Mouse (Mus musculus): ENCODE data around the gene Klhl29.

Gene Klhl29

DNA sequence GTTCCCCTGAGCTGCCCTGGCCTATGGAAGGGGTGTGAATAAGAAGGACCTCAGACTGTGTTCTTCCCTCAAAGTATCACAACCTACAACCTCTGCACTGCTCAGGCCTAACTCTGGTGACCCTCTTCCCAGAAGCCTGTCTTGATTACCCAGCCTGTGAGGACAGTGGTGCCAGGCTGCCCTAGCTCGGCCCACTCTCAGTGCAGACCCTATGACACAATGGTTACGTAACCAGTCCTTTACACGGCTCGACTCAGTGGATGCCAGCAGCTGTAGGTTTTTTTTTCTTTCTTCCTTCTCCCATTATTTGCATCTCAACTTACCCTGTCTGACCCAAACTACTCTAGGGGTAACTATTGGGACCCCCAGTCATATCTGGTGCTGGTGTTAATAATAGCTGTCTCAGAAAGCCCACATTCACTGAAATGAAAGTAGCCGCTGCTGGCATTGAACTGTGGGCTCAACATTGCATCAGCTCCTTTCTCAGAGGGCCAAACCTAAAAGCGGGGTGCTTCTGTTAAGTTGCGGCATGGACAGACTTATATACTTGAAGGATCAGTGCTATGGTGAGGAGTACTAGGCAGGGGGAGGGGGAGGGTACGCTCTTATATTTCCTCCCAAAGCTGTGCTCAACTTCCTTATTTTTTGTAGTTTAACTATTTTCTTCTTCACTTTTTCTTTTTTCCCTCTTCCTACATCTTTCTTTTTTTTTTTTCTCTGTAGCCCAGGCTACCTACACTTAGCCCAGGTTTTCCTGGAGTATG is 152.9 kb downstream of the Klhl29 start:
- no peak for DNase-seq (ENCODE audit: low read depth, low spot score)

DNA sequence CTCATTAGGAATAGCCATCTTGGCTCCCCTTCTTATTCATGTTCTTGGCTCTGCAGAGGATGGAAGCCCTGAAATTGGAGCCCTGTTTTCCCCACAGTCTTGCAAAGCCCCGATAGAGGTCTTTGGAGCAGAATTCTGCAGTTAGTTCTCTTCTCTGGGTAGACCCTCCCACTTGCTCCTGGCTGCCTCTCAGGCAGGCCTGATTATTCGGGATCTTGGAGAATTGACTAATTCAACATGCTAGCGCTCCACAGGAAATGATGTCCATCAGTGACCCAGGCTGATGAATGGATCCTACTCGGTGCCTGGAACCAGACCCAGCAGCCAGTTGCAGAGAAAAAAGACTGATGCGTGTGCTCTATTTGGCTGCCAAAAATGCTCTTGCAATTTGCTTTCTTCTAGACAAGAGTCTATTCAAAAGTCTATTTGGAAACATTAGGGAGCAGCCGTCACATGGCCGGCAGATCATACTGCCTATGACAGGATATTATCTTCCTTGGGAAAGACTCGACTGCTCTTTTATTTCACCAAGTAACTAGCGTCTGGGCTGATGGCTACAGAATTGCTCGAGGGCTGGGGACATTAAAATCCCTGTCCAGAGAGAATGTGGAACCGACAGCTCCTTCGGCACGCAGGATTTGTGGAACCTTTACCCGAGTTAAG is 155.4 kb downstream of the Klhl29 start:
- DNase-seq (ENCODE audit: low read depth, low spot score), result no peak

DNA sequence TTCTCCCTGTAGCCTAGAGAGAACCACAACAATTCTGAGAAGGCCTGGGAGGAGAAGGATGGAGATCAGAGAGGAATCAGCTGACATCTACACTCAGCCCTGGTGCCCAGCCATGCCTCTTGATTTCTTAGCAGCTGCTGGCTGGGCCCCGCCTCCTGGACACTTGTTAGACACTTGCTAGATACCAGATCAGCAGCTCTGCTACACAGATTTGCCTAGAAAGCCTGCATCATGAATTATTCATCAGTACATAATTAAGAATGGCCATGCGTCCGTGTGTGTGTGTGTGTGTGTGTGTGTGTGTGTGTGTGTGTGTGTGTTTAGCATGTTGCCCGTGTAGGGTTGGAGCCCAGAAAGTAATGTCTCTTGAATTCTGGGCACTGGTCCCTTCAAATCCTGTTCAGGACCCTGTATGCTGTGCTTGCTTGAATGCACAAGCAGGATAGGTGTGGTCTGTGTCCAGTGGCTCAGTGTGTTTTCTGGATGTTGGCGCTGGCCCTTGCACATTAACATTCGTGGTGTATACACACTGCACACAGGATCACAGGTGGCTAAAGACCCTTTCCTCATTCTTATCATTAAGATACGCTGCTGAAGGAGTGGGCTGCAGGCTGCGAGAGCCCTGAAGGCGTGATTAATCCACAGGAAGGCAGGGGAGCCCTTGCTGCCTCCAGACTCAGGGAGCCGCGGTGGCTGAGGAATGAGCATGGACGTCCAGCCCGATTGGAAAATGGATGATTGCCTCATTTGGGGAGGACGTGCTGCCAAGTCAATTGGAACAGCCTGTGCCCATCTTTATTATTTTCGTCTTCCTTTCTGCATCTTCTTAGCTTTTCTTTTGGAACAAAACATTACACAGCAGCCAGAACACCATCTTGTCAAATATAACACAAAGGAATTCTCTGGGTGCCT is 159.4 kb downstream of the Klhl29 start:
- DNase-seq (ENCODE audit: low read depth, low spot score), result no peak

DNA sequence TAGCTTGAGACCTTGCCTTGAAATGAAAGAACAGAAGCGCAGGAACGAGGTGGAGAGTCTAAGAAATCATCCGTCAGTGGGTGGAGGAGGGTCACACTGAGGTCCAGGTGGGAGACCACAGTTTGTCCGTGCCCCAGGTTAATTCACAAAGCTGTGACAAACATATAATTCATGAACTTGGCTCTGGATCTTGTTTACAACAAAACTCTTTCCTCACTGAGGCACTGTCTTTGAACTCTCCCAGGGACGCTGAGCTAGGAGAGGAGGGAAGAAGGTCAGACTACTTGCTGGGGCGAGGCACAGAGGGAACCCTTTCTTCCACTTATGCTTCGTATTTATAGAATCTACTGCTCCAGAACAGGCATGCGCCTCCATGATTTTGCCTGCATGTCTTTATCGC is 161.2 kb downstream of the Klhl29 start:
- DNase-seq (ENCODE audit: low read depth, low spot score), result no peak

DNA sequence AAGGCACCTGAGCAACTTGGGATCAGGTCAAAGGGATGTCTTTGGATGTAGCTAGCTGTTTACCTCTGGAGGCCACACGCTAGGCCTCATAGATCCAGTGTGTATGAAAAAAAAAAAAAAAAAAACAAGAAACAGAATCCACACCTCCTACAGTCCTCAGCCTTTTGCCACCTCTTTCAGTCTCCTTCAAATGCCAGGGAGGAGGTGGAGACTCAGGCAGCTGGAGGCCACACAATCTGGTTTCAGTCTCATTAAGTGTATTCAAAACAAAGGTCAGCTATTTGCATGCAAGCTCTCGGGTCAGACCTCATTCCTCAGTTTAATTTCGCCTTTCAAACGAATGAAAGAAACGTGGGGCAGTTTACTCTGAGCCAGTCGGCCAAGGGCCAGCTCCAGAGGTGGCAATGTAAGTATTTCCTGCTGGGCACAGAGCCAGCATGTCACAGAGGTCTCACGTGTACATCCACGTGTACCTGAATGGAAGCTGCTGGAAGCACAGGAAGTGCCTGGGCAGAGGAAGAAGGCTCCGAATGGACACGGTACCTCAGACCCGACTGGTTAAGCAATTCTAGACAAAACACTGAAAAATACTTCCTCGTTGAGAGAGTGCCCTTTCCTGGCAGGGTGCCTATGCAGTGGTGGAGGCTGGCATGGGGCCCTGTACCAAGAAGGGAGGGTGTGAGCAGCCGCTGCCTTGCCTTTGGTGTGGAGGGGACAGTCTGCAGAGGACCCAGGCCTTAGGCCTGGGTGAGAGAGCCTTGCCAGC is 162.0 kb downstream of the Klhl29 start:
- no peak for DNase-seq (ENCODE audit: low read depth, low spot score)

DNA sequence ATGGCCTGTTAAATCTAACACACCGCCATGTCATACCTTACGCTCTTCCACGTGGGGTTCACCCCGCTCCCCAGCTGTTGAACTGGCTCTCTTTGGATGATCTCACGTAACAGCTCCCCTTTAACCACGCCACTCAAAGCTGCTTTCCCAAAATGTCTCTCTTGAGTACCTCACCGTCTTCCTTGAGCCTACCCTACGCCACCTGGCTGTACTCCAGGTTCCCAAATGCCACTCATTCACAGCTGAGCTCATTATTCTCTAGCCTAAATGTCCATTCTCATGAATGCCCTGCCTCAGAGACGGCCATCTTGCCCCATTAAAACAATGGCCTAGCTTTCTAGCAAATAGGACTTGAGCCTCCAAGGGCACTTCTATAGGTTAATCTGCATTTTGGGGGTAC is 163.6 kb downstream of the Klhl29 start:
- no peak for DNase-seq (ENCODE audit: low read depth, low spot score)

DNA sequence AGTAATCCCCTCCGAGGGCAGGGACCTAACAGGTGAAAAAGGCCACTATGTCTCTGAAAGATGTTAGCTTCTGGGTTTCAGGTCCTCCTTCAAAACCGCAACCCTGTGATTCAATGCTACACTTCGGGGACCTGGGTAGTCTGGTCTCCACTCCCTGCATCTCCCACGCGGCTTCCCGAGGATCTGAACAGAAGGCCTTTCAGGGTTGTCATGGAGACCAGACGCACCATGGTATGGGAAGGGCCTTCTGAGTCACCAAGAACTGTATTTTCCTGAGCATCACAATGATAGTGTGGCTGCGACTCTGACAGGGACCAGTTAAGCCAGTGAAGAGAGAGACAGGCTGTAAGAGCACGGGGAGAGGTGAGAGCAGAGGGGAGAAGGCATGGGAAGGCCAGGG is 164.7 kb downstream of the Klhl29 start:
- no peak for DNase-seq (ENCODE audit: low read depth, low spot score)

DNA sequence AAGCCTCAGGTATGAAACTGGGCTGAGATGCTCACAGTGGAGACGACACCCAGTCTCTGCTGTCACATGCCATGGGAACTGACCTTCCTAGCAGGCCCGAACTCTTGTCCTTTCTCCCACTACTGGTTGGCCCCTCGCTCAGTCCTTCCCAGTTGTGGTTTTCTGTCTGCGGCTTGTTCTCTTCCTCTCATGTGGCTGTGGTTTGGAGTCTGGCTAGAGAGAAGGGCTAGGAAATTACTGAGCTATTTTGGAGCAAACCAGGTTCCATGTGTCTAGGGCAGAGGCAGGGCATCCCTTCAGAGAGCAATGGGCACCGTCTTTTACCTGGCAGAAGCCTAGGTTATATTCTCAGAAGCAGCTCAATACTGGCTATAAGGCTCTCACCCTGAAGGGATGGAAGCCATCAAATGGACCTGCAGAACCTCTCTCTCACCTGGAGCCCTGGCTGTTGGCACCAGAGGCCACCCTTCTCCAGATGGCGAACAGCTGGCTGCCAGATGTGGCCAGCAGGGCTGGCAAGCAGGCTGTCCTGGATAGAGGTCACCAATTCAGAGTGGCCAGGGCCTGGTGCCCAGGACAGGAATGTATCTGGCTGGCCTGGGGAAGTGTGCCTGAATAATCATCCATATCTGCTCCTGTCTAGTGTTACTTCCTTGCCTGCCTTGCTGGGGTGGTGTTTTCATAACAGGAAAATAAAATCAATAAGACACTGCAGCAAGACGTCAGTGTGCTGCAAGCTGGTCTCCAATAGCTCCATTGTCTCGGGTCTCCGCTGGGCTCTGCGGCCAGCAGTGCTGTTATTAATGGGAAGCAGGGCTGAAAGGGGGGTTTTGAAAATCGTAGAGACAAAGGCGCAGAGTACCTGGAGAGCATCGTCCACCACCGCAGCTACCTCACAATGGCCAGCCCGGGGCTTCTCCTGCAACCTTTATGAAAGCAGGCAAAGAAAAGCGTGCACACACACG is 167.3 kb downstream of the Klhl29 start:
- DNase-seq (ENCODE audit: low read depth, low spot score), result no peak

DNA sequence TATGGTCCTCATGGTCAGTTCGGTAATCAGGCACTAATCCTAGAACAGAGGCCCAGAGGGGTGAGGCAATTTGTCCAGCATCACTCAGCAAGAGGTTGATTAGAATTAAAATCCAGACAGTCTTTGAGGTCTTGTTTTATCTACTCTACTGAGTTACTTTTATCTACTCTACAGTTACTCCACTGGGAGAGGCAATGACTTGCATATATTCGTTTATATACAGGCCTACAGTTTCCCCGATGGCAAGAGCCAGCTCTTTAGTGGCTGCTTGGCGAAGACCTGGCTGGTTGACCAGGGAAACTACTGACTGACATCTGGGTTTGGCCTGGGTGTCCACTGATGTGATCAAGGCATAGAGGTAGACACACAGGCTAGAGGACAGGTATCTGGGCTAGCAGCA is 168.3 kb downstream of the Klhl29 start:
- DNase-seq (ENCODE audit: low read depth, low spot score), result no peak

DNA sequence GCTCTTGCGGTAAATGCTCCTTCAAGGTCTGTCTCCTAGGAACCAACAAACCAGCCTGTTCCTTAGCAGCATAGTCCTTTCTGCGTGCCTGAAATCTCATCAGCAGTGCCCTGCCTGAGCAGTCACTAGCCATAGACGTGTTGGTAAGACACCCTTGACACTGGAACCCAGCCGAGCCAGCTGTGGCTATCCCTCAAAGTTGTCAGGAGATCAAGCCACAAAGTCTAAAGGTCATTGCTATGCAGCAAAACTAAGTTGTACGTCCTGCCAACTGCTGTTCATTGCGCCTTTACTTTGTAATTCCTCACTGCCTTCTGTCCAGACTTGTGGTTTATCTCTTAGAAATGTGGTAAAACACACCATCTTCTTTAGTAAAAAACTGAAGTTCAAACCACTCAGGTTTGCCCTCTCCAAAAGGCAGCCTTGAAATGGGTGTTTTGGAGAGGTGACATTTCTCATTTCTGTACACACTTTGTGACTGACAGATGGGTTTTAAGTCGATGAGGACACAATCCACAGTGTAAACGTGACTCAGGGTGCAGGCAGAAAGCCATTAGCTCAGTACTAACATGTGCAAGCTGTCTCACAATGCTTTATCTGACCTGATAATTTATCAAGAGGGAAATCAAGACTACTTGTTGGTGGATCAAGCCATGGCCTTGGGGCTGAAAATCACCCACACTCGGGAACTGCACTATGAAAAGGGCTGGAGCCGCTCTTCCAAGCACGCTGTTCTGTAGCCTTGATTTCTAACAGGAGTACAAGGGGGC is 171.2 kb downstream of the Klhl29 start:
- DNase-seq (ENCODE audit: low read depth, low spot score), result no peak

DNA sequence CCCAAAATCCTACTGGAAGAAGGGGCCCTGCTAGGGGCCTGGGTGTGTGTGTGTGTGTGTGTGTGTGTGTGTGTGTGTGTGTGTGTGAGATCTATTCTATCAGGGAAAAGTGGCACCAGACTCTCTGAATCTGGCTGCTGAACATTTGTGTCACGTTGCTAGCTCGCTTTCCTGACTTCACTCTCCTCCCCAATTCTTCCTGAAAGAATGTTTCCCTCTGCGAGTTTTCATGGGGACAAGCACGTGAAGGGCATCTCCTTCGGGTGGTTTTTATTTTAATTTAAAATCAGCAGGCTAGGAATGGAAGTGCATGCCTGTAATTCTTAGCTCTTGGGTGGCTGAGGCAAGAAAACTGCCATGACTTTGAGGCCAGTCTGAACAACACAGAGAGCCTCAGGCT is 172.1 kb downstream of the Klhl29 start:
- DNase-seq (ENCODE audit: low read depth, low spot score), result no peak

DNA sequence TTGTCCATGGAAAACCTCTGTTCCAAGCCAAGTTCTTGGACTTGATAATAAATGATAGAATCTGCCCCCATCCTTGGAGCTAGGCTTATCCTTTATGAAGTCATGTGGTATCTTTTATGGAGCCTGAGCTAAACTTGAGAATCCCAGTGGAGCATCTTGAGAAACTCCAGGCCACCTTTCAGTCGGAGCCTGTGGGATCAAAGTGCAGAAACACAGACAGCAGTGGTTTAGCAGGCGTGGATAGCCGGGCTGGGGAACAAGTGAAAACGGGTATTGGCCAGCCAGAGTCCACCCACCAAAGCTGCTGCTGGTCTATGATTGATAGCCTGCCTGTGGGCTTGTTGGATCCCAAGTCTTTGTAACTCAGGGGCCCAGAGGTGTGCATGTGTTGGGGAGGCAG is 177.2 kb downstream of the Klhl29 start:
- DNase-seq (ENCODE audit: low read depth, low spot score), result no peak

DNA sequence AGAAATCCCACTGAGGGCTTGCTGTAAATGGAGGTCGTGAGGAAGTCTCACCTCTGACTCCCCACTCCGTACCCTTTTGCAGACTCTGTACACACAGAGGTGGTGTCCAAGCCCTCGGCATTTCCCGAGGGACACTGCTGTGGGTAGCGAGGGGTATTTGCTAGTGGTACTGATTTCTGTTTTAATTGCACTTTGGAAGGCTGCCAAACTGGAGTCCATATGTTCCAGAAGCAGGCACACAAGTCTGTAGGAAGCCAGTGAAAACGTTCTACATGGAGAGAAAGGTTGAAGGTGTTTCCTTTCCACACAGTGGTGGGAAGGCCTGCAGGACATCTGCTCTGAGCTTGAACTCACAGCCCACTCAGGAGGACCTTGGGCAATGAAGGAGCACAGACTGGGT is 181.3 kb downstream of the Klhl29 start:
- no peak for DNase-seq (ENCODE audit: low read depth, low spot score)

DNA sequence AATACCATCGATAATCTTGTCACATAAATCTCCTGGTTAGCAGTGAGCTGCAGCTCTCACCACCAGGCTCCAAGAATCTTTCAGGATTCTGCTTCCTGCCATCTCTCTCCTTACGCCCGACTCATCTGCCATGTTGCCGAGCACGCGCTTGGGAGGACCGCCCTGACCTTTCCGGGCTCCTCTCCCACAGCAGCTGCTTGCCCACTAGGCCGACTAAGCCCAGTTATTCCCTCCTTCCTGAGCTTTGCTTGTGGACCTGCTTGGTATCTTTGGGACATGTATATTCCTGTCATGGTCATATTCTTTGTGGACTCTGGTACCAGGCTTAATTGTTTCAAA is 183.1 kb downstream of the Klhl29 start:
- no peak for DNase-seq (ENCODE audit: low read depth, low spot score)

DNA sequence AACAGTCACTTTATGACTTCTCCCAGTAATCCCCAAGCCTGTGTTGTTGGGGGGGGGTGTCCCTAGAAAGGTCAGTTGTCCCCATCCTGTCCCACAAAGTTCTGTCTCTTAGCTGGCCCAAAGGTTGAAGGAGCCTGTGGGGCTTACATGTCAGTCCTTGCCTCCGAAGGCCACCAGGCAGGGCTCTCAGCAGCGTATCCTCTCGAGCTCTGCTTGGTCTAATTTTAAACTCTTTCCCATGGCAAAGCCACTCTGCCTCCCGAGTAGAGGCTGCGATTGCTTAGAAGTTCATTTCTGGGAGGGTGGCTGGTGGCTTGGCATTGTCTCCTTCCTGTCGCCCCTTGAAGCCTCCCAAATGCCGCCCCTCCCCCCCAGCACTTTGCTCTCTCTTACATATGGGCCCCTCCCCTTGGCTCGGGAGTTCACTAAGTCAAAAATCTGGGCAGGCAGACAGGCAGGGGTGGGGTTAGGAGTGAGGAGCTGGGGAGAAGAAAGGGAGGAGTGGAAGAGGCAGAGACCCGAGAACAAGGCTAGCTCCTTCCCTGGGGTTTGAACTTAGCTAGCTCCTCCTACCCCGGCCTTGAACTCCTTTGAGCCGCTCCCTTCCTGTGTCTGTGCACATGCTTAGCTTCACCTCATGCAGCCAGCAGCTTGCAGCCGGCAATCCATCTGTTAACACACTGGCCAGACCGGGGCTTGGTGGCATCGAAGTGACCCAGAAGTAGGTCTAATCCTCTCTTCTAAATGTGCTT is 183.7 kb downstream of the Klhl29 start:
- peak; percentile 61 for DNase-seq (ENCODE audit: low read depth, low spot score)

DNA sequence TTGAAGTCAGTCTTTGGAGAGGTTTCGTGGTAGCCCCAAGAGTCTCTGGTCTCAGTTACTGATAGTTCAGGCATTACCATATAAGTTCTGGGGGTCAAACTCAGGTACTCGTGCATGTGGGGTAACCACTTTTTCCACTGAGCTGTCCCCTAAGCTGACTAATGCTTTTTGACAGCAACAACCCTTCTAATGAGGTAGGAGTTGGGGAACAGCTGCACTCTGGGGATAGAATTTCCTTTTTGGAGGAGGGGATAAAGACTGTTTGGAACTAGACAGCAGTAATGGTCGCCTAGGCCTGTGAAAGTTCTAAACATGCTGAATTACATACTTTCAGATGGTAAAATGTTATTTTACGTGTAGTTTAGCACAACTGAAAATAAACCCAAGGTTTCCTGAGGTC is 184.3 kb downstream of the Klhl29 start:
- DNase-seq (ENCODE audit: low read depth, low spot score), result no peak

DNA sequence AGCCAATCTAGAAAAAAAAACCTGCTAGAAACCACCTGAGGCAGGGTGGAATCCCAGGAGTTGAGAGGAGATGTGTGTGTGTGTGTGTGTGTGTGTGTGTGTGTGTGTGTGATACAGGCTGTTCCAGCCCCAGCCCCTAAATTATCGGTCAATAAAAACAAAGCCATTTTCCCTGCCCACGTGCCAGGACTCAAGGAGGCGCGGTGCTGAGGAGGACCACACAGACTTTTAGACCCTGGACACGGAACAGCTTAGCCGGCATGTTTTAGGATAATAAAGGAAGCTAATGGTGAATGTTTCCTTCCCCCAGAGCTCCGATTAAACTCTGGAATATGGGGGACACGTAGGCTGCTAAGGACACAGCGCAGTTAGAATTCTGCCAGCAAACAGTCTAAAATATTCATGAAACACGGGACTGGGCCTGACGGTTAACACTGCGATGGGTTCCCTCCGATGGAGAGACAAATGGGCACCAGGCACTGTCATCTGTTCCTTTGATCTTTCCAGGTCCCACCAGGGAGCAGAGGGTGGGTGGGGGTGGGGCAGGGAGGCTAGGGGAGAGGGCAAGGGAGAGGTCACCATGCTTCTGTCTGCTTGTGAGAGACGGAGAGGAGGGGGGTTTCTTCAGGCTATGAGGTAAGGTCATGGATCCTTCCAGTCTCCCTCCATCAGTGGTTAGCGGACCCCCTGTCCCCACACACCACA is 185.9 kb downstream of the Klhl29 start:
- DNase-seq (ENCODE audit: low read depth, low spot score), result no peak

DNA sequence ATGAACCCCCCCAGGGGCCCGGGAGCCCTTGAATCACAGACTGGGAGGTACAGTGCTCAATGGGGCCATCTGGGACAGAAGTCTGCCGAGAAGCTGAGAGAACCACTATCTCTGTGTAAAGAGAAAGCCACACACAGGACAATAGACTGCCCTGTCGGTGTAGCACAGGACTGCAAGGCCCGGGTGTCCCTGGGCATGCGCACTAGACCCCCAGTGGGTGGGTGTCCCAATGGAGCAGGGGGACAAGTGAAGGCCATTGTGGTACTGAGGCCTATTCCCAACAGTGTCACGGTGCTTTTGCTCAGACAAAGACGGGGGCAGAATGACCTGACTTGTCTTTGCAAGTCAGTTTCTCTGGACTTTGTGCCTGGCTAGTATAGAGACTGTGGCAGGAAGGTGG is 186.6 kb downstream of the Klhl29 start:
- DNase-seq (ENCODE audit: low read depth, low spot score), result no peak
